Mouse (Mus musculus): ENCODE results near the gene Sh3pxd2a. TPM values are rescaled to one million over a fixed set of nuclear protein-coding genes. Genes with fewer than 3 reads are reported as not detected.

Gene Sh3pxd2a
- polyA plus RNA-seq, 1 experiment = 12.1 TPM

DNA sequence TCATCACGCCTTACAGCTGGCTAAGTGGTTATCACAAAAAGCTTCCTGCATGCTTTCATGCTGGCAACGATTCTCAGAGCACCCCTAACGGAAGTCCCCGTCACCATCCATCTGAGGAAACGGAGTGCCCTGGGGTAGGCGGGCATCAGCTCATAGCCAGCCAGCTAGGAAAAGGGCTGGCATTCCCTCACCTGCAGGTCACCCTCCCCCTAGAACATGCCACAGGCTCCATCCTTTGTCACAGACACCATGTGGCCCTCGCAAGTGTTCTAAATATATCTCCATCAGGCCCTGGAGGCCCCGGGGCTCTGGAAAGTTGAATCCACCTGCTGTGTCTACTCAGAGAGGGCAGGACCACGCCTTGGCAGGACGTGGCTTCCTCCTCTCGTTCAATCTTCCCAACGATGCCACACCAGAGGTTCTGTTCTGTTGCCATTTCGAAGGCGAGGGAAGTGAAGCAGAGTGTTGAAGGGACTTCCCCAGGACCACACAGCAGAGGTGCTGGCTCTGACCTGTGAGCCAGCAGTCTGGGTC, 15.5 kb downstream of the Sh3pxd2a start:
- Histone ChIP-seq H3K4me3 (ENCODE audit: extremely low read depth, insufficient read depth, insufficient read length) (peak overlapping the region; percentile 3; the same call in 1 of the 2 replicates), H3K36me3 (ENCODE audit: control insufficient read depth, insufficient read depth, low read length) (no peaks in the 10 kb centered on the region), H3K27me3 (ENCODE audit: control insufficient read depth, insufficient read depth, low read length) (no peaks in the 10 kb centered on the region), H3K4me1 (ENCODE audit: control insufficient read depth, insufficient read depth, insufficient read length) (peaks cover 69% of the 10 kb centered on the region), H3K27ac (ENCODE audit: insufficient read depth, low read length) (peak overlapping the region; percentile 95)
- no peak for TF ChIP-seq POLR2A (IDR thresholded peaks at IDR 0.05; ENCODE audit: low read depth, low read length)
- TF ChIP-seq CTCF (IDR thresholded peaks at IDR 0.05; ENCODE audit: extremely low read depth, insufficient read depth, insufficient read length, insufficient replicate concordance) = no peak
- peak in 1 of 2 experiments; percentile 50 for DNase-seq (ENCODE audit: low read depth in 1 of 2, low spot score in 2 of 2)
- WGBS = 8% methylated on average over 14 of the region's 14 CpGs

DNA sequence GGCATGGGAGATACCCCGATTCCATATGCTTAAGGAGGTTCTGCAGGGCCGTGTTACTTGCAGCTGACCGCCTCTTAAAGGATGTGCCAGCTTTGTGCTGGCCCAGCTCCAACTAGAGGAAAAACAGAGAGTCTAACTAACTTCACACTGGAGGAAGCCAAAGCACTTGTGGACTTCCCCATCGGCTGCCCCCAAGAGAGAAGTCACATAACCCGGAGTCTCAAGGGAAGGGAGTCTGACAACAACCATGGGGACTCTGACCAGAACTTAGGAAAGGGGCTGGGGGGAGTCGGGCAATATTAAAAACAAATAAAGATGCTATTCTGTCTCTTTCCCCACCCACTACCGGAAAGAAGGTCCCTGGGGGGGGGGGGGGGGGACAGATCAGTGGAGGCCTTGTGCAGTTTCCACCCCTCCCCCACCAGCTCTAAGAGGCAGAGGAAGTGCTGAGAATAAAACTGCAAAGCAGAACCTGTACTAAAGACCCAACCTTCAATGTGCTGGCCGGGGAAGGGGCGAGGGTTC, 17.3 kb downstream of the Sh3pxd2a start:
- Histone ChIP-seq H3K27ac (ENCODE audit: insufficient read depth, low read length) (peak overlapping the region; percentile 95), H3K27me3 (ENCODE audit: control insufficient read depth, insufficient read depth, low read length) (no peaks in the 10 kb centered on the region), H3K36me3 (ENCODE audit: control insufficient read depth, insufficient read depth, low read length) (no peaks in the 10 kb centered on the region), H3K4me3 (ENCODE audit: extremely low read depth, insufficient read depth, insufficient read length) (peak overlapping the region; percentile 52), H3K4me1 (ENCODE audit: control insufficient read depth, insufficient read depth, insufficient read length) (peaks cover 71% of the 10 kb centered on the region)
- peak; percentile 37; the same call in 1 of the 2 replicates for TF ChIP-seq POLR2A (IDR thresholded peaks at IDR 0.05; ENCODE audit: low read depth, low read length)
- TF ChIP-seq CTCF (IDR thresholded peaks at IDR 0.05; ENCODE audit: extremely low read depth, insufficient read depth, insufficient read length, insufficient replicate concordance) = no peak
- 5% methylated on average over 9 of the region's 9 CpGs for WGBS
- DNase-seq (ENCODE audit: low read depth in 1 of 2, low spot score in 2 of 2) = peak; percentile 80 to 84

DNA sequence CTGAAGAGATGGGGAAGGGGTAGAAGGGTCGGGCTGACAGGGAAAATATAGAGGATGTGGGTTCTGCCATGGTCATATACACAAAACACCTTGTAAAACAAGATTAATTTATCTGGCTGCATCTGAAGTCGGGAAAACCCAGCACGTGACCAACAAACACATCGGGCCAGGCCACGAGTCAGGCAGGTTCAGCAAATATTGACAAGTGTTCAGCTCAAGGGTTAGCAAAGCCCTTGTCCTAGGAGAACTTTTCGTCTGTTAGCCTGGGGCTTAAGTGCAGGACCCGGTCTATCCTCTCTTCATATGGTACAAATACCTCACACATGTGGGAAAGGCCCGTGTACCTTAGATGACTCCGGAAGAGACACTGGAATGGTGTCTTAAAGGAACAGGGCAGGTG, 18.1 kb downstream of the Sh3pxd2a start:
- Histone ChIP-seq H3K4me3 (ENCODE audit: extremely low read depth, insufficient read depth, insufficient read length) (no peak overlapping the region), H3K36me3 (ENCODE audit: control insufficient read depth, insufficient read depth, low read length) (no peaks in the 10 kb centered on the region), H3K27me3 (ENCODE audit: control insufficient read depth, insufficient read depth, low read length) (no peaks in the 10 kb centered on the region), H3K27ac (ENCODE audit: insufficient read depth, low read length) (peak overlapping the region; percentile 91), H3K4me1 (ENCODE audit: control insufficient read depth, insufficient read depth, insufficient read length) (peaks cover 69% of the 10 kb centered on the region)
- DNase-seq (ENCODE audit: low read depth in 1 of 2, low spot score in 2 of 2) = no peak
- 39% methylated on average over 9 of the region's 9 CpGs for WGBS
- TF ChIP-seq POLR2A (IDR thresholded peaks at IDR 0.05; ENCODE audit: low read depth, low read length) = no peak
- no peak for TF ChIP-seq CTCF (IDR thresholded peaks at IDR 0.05; ENCODE audit: extremely low read depth, insufficient read depth, insufficient read length, insufficient replicate concordance)

DNA sequence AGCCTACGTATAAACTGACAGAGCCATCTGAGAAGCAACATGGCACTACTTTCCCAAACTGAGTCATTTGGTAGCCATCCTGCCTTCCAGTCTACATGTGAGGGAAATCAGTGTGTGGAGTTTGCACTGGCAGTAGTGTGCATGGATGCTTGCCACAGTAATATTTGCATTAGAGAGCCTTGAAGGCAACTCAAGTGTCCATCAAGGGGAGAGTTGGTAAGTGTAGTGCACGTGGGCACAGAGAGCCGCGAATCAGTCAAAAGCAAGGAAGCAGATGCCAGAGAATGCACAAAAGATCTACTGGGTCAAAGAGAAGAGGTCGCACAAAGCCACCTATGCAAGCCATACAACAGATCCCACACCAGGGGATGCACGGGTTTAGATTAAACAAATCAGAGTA, 18.5 kb downstream of the Sh3pxd2a start:
- no peaks in the 10 kb centered on the region for H3K36me3 ChIP-seq (ENCODE audit: control insufficient read depth, insufficient read depth, low read length)
- H3K27me3 ChIP-seq (ENCODE audit: control insufficient read depth, insufficient read depth, low read length) = no peaks in the 10 kb centered on the region
- peak overlapping the region; percentile 91 for H3K27ac ChIP-seq (ENCODE audit: insufficient read depth, low read length)
- H3K4me3 ChIP-seq (ENCODE audit: extremely low read depth, insufficient read depth, insufficient read length) = no peak overlapping the region
- WGBS = 67% methylated on average over 6 of the region's 6 CpGs
- no peak for TF ChIP-seq POLR2A (IDR thresholded peaks at IDR 0.05; ENCODE audit: low read depth, low read length)
- no peak for TF ChIP-seq CTCF (IDR thresholded peaks at IDR 0.05; ENCODE audit: extremely low read depth, insufficient read depth, insufficient read length, insufficient replicate concordance)
- no peak for DNase-seq (ENCODE audit: low read depth in 1 of 2, low spot score in 2 of 2)
- H3K4me1 ChIP-seq (ENCODE audit: control insufficient read depth, insufficient read depth, insufficient read length) = peaks cover 69% of the 10 kb centered on the region

DNA sequence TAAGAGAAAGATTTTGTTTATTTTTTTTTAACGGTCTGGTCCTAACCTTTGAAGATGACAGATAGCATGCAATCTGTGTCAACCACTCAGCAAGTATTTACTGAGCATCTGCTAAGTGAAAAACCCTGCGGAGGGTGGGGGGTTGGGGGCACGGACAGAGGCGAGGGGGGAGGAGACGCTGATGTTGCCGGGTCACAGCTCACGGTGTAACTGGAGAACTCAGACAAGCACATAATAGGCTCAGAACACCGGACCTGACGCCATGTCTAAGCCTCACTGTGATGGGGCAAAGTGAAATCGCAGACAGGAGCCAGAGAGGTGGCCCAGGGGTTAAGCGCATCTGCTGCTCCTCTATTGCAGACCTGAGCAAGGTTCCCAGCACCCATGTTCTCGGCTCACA, 19.7 kb downstream of the Sh3pxd2a start:
- WGBS = 89% methylated on average over 12 of the region's 12 CpGs
- Histone ChIP-seq H3K4me1 (ENCODE audit: control insufficient read depth, insufficient read depth, insufficient read length) (peaks cover 69% of the 10 kb centered on the region), H3K4me3 (ENCODE audit: extremely low read depth, insufficient read depth, insufficient read length) (no peak overlapping the region), H3K27ac (ENCODE audit: insufficient read depth, low read length) (no peak overlapping the region), H3K36me3 (ENCODE audit: control insufficient read depth, insufficient read depth, low read length) (no peaks in the 10 kb centered on the region), H3K27me3 (ENCODE audit: control insufficient read depth, insufficient read depth, low read length) (no peaks in the 10 kb centered on the region)
- TF ChIP-seq POLR2A (IDR thresholded peaks at IDR 0.05; ENCODE audit: low read depth, low read length) = no peak
- no peak for DNase-seq (ENCODE audit: low read depth in 1 of 2, low spot score in 2 of 2)

DNA sequence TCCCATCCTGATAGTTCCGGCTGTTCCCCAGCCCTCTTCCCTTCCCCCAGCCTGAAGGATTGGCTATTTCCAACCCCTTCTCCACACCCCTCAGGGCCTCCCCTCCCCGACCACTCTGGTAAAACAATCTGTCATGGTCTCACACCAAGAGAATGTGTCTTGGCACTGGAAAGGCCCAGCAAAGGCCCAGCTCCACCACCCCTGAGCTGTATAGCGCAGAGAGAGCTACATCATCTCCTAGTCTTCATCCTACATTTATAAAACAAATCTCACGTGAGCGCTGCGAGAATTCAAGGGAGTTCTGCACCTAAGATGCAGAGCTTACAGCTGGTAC, 21.9 kb downstream of the Sh3pxd2a start:
- Histone ChIP-seq H3K4me1 (ENCODE audit: control insufficient read depth, insufficient read depth, insufficient read length) (peaks cover 52% of the 10 kb centered on the region), H3K27ac (ENCODE audit: insufficient read depth, low read length) (peak overlapping the region; percentile 88), H3K27me3 (ENCODE audit: control insufficient read depth, insufficient read depth, low read length) (no peaks in the 10 kb centered on the region), H3K4me3 (ENCODE audit: extremely low read depth, insufficient read depth, insufficient read length) (no peak overlapping the region), H3K36me3 (ENCODE audit: control insufficient read depth, insufficient read depth, low read length) (no peaks in the 10 kb centered on the region)
- no peak for DNase-seq (ENCODE audit: low read depth in 1 of 2, low spot score in 2 of 2)
- TF ChIP-seq CTCF (IDR thresholded peaks at IDR 0.05; ENCODE audit: extremely low read depth, insufficient read depth, insufficient read length, insufficient replicate concordance) (no peak), POLR2A (IDR thresholded peaks at IDR 0.05; ENCODE audit: low read depth, low read length) (no peak)
- WGBS = 92% methylated on average over 6 of the region's 6 CpGs

DNA sequence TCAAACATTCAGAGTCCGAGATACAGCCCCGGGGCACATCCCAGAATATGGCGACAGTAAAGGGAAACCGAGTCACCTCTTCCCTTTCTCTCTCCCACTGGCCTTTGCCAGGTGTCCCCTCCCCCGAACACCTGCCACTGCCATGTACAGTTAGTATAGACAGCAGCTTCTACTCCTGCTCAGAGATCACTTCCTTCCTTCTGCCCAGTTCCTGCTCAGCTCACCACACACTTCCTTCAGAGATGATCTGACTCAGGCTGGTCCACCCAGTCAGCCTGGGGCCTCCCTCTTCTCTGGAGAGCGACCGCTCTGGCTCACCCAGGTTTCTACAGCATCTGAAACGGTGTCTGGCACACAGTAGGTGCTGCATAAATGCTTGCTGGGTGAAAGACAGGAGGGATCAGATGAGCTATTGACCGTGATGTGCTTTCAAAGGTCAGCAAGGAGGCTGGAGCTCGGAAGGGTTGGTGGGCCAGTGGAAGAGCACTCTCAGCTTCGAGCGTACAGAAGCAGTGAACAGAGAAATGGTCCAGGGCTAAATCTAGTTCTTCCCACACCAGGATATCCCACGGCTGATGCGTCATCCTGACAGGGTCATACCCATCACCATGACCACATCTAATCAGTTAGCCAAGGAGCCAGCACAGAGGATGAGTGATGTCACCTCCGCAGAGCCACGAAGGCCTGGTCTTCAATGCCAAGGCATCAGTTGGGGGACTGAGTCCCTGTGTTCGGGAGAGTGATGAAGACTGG, 22.5 kb downstream of the Sh3pxd2a start:
- peak overlapping the region; percentile 39; the same call in 1 of the 2 replicates for H3K4me3 ChIP-seq (ENCODE audit: extremely low read depth, insufficient read depth, insufficient read length)
- peak overlapping the region; percentile 88 for H3K27ac ChIP-seq (ENCODE audit: insufficient read depth, low read length)
- H3K36me3 ChIP-seq (ENCODE audit: control insufficient read depth, insufficient read depth, low read length) = no peaks in the 10 kb centered on the region
- peaks cover 50% of the 10 kb centered on the region for H3K4me1 ChIP-seq (ENCODE audit: control insufficient read depth, insufficient read depth, insufficient read length)
- DNase-seq (ENCODE audit: low read depth in 1 of 2, low spot score in 2 of 2) = peak in 1 of 2 experiments; percentile 51
- 42% methylated on average over 17 of the region's 17 CpGs for WGBS
- TF ChIP-seq POLR2A (IDR thresholded peaks at IDR 0.05; ENCODE audit: low read depth, low read length) = no peak
- TF ChIP-seq CTCF (IDR thresholded peaks at IDR 0.05; ENCODE audit: extremely low read depth, insufficient read depth, insufficient read length, insufficient replicate concordance) = no peak
- no peaks in the 10 kb centered on the region for H3K27me3 ChIP-seq (ENCODE audit: control insufficient read depth, insufficient read depth, low read length)
